Mouse (Mus musculus): ENCODE measurements at regions not wholly inside any gene's neighbourhood (a gene's known extent, or its start where the extent isn't known, plus 50 kb on each side); places are given as distances from the start of the nearest gene placed in this dataset.
A peak's percentile ranks its signal among the peaks of the same experiment; 100 is the strongest.

DNA sequence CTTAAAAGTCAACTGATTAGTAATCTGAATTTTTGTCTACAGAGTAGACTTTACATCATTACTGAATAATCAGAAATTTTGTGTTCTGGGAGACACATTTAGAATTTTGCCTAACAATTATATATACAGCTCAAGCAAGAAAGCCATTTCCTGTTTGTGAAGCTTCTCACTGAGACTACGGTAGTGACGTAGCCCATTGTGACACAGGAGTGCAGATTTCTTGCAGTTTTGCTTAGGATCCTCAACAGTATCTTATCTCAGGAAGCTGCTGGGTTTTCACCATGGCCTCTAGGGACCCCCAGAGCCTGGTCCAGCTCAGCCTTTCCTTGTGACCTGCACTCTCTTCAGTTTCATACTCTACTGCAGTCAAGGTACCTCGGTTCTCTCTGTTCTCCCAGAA lies 236.4 kb downstream of the Gpd2 start:
- Histone ChIP-seq H3K9me3 (replicated peaks; ENCODE audit: control insufficient read depth, low read length) (no peaks in the 10 kb centered on the region), H3K9ac (replicated peaks; ENCODE audit: low read depth, low read length) (no peak overlapping the region), H3K36me3 (replicated peaks; ENCODE audit: control insufficient read depth, insufficient read depth, low read length) (no peaks in the 10 kb centered on the region), H3K4me2 (ENCODE audit: low read depth, low read length) (no peak overlapping the region), H3K4me1 (ENCODE audit: control insufficient read depth, insufficient read depth) (no peaks in the 10 kb centered on the region), H3K27ac (ENCODE audit: low read depth) (no peak overlapping the region), H3K27me3 (ENCODE audit: control insufficient read depth, insufficient read depth, low read length) (no peaks in the 10 kb centered on the region), H3K4me3 (ENCODE audit: low read depth, low read length) (no peak overlapping the region)
- TF ChIP-seq EP300 (IDR thresholded peaks at IDR 0.05; ENCODE audit: low read depth) (no peak), CTCF (IDR thresholded peaks at IDR 0.05; ENCODE audit: low read depth) (no peak)
- DNase-seq (ENCODE audit: low spot score) (no peak), ATAC-seq (ENCODE audit: insufficient read depth, low read depth) (no peak)
- WGBS: 49% methylated on average over 3 of the region's 3 CpGs

DNA sequence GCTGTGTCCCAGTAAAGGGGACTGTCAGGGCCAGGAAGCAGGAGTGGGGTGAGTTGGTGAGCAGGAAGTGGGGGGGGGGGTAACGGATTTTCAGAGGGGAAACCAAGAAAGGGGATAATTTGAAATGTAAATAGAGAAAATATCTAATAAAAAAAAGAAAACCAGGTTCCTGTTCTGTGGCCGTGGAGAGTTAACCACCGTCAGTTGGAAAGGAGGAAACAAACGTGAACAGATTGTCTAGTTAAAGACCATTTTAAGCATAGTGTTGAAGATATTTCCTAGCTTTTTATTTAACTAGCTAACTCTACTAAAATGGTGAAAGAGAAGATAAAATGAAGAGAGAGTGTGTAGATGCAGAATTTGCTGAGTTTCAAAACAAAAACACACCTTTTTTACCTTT lies 254.7 kb downstream of the Gpd2 start:
- DNase-seq (ENCODE audit: low spot score): no peak
- H3K27me3 ChIP-seq (ENCODE audit: control insufficient read depth, insufficient read depth, low read length): no peaks in the 10 kb centered on the region
- H3K4me3 ChIP-seq (ENCODE audit: low read depth, low read length): no peak overlapping the region
- no peaks in the 10 kb centered on the region for H3K9me3 ChIP-seq (replicated peaks; ENCODE audit: control insufficient read depth, low read length)
- H3K9ac ChIP-seq (replicated peaks; ENCODE audit: low read depth, low read length): no peak overlapping the region
- ATAC-seq (ENCODE audit: insufficient read depth, low read depth): no peak
- no peak for TF ChIP-seq CTCF (IDR thresholded peaks at IDR 0.05; ENCODE audit: low read depth)
- TF ChIP-seq EP300 (IDR thresholded peaks at IDR 0.05; ENCODE audit: low read depth): no peak
- H3K27ac ChIP-seq (ENCODE audit: low read depth): no peak overlapping the region
- H3K4me2 ChIP-seq (ENCODE audit: low read depth, low read length): no peak overlapping the region
- WGBS: 59% methylated on average over 4 of the region's 4 CpGs
- no peaks in the 10 kb centered on the region for H3K4me1 ChIP-seq (ENCODE audit: control insufficient read depth, insufficient read depth)
- H3K36me3 ChIP-seq (replicated peaks; ENCODE audit: control insufficient read depth, insufficient read depth, low read length): no peaks in the 10 kb centered on the region

DNA sequence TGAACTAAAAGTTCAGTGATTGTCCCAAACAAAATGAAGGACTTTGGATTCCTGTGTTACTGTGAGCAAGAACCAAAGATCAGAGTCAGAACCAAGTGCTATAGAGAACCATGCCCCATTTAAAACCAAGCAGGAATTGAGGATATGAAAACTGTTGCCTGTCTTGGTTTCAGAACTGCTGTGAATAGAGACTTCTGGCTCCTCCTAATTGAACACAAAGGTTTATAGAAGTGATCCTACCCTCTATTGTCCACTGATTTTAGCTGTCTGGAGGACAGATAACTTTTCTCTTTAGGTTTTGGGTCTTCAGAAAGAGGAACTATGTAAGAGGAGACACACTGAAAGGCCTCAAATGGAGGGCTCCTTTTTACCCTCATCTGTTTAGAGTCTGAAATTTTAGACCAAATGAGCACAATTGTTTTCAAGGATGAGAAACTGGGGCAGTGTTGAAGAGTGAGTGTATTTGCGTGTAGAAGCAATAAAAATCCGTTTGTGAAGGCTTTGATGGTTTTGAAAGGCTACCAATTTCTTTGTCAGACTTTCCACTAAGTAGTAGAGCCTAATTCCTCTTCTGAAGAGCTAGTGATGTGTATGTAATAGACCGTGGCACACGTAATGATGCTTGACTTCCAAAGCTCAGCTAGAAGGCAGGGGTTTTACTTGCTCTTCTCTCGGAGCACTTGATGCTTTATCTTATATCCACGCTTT lies 255.6 kb downstream of the Gpd2 start:
- no peak overlapping the region for H3K4me3 ChIP-seq (ENCODE audit: low read depth, low read length)
- no peaks in the 10 kb centered on the region for H3K36me3 ChIP-seq (replicated peaks; ENCODE audit: control insufficient read depth, insufficient read depth, low read length)
- no peak overlapping the region for H3K4me2 ChIP-seq (ENCODE audit: low read depth, low read length)
- 66% methylated on average over 6 of the region's 6 CpGs for WGBS
- H3K9ac ChIP-seq (replicated peaks; ENCODE audit: low read depth, low read length): no peak overlapping the region
- H3K9me3 ChIP-seq (replicated peaks; ENCODE audit: control insufficient read depth, low read length): no peaks in the 10 kb centered on the region
- H3K27me3 ChIP-seq (ENCODE audit: control insufficient read depth, insufficient read depth, low read length): no peaks in the 10 kb centered on the region
- H3K27ac ChIP-seq (ENCODE audit: low read depth): no peak overlapping the region
- no peak for TF ChIP-seq EP300 (IDR thresholded peaks at IDR 0.05; ENCODE audit: low read depth)
- TF ChIP-seq CTCF (IDR thresholded peaks at IDR 0.05; ENCODE audit: low read depth): no peak
- ATAC-seq (ENCODE audit: insufficient read depth, low read depth) (no peak), DNase-seq (ENCODE audit: low spot score) (no peak)
- no peaks in the 10 kb centered on the region for H3K4me1 ChIP-seq (ENCODE audit: control insufficient read depth, insufficient read depth)

DNA sequence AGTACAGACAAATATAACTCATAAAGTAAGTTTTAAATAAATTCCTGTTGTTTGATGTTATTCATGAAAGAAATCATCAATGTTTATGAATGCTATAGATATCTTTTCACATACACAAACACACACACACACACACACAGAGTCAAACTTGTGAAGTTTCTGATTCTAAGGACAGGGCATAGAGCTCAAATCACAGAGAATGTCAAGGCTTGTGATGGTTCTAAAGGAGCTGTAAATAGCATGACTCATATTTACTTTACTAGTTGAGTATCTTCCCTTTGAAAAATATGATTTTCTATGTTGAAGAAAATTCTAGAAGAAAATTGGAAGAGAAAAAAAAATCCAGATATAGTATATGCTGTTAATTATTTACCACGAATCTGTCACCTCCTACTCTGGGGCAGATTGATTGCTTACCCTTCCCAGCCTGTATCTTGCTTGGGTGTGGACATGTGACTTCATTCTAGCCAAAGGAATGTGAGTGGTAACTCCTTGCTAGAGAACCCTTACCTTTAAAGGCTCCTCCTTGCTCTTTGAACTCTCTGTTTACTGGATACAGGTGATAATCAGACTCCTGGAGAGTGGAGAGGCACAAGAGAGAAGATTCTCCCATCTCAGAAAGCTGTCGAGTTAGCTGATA lies 259.0 kb downstream of the Gpd2 start:
- H3K9ac ChIP-seq (replicated peaks; ENCODE audit: low read depth, low read length): no peak overlapping the region
- no peaks in the 10 kb centered on the region for H3K4me1 ChIP-seq (ENCODE audit: control insufficient read depth, insufficient read depth)
- no peaks in the 10 kb centered on the region for H3K36me3 ChIP-seq (replicated peaks; ENCODE audit: control insufficient read depth, insufficient read depth, low read length)
- no peak for DNase-seq (ENCODE audit: low spot score)
- no peak overlapping the region for H3K27ac ChIP-seq (ENCODE audit: low read depth)
- H3K27me3 ChIP-seq (ENCODE audit: control insufficient read depth, insufficient read depth, low read length): no peaks in the 10 kb centered on the region
- WGBS: 36% methylated on average over 2 of the region's 2 CpGs
- no peak overlapping the region for H3K4me2 ChIP-seq (ENCODE audit: low read depth, low read length)
- H3K9me3 ChIP-seq (replicated peaks; ENCODE audit: control insufficient read depth, low read length): no peaks in the 10 kb centered on the region
- no peak for ATAC-seq (ENCODE audit: insufficient read depth, low read depth)
- TF ChIP-seq CTCF (IDR thresholded peaks at IDR 0.05; ENCODE audit: low read depth) (no peak), EP300 (IDR thresholded peaks at IDR 0.05; ENCODE audit: low read depth) (no peak)
- H3K4me3 ChIP-seq (ENCODE audit: low read depth, low read length): no peak overlapping the region

DNA sequence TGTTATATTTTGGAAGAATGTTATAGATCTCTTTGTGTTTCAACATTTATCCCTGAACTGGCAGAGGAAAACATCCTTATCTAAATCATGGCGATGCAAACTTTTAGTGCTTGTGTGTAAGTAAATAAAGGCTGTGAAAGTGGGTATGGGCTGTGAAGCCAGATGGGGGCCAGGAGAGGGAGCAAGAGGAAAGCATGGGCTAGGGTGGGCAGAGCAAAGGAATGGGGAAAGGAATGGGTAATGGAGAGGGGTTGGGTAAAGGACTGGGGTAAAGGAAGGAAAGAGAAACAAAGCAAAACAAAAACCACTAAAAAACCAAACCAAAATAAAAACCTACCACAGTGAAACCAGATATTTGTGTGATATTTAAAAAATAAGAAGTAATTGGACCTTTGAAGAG lies 260.5 kb downstream of the Gpd2 start:
- WGBS: 58% methylated on average over 1 of the region's 1 CpGs
- Histone ChIP-seq H3K9ac (replicated peaks; ENCODE audit: low read depth, low read length) (no peak overlapping the region), H3K4me2 (ENCODE audit: low read depth, low read length) (no peak overlapping the region), H3K36me3 (replicated peaks; ENCODE audit: control insufficient read depth, insufficient read depth, low read length) (no peaks in the 10 kb centered on the region), H3K4me3 (ENCODE audit: low read depth, low read length) (no peak overlapping the region), H3K27ac (ENCODE audit: low read depth) (no peak overlapping the region), H3K4me1 (ENCODE audit: control insufficient read depth, insufficient read depth) (no peaks in the 10 kb centered on the region), H3K27me3 (ENCODE audit: control insufficient read depth, insufficient read depth, low read length) (no peaks in the 10 kb centered on the region), H3K9me3 (replicated peaks; ENCODE audit: control insufficient read depth, low read length) (no peaks in the 10 kb centered on the region)
- no peak for ATAC-seq (ENCODE audit: insufficient read depth, low read depth)
- DNase-seq (ENCODE audit: low spot score): no peak
- TF ChIP-seq CTCF (IDR thresholded peaks at IDR 0.05; ENCODE audit: low read depth) (peak; percentile 14; the same call in 1 of the 2 replicates), EP300 (IDR thresholded peaks at IDR 0.05; ENCODE audit: low read depth) (no peak)

DNA sequence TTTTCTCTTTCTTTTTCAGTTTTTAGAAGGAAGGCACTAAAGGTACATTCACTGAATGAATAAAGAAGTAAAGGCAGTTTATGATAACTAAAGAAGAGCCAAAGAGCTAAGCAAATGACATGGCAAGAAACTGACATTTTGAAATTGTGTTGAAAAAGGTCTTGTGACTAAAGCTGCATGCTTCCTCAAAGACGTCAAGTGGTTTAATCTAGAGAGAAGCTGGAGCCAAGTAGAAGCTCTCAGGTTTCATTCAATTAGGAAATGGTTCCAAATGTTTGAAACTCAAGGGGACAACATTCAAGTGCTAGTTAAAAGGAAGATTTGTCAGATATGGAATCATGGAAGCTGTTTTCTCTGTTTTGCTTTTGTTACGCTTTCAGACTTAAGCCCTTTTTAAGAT lies 267.2 kb downstream of the Gpd2 start:
- 55% methylated on average over 2 of the region's 2 CpGs for WGBS
- H3K9me3 ChIP-seq (replicated peaks; ENCODE audit: control insufficient read depth, low read length): no peaks in the 10 kb centered on the region

More for the DNA sequence above, 267.2 kb downstream of the Gpd2 start:
- DNase-seq (ENCODE audit: low spot score) (no peak), ATAC-seq (ENCODE audit: insufficient read depth, low read depth) (no peak)
- Histone ChIP-seq H3K27ac (ENCODE audit: low read depth) (no peak overlapping the region), H3K4me1 (ENCODE audit: control insufficient read depth, insufficient read depth) (no peaks in the 10 kb centered on the region), H3K27me3 (ENCODE audit: control insufficient read depth, insufficient read depth, low read length) (no peaks in the 10 kb centered on the region), H3K4me2 (ENCODE audit: low read depth, low read length) (no peak overlapping the region), H3K4me3 (ENCODE audit: low read depth, low read length) (no peak overlapping the region), H3K9ac (replicated peaks; ENCODE audit: low read depth, low read length) (no peak overlapping the region), H3K36me3 (replicated peaks; ENCODE audit: control insufficient read depth, insufficient read depth, low read length) (no peaks in the 10 kb centered on the region)
- no peak for TF ChIP-seq EP300 (IDR thresholded peaks at IDR 0.05; ENCODE audit: low read depth)
- TF ChIP-seq CTCF (IDR thresholded peaks at IDR 0.05; ENCODE audit: low read depth): no peak
